Comparison of ENCODE assay signal across 7 mouse cellular contexts in genomic region chr15:85582356-85582910, GRCm38 (mm10). TPM values are rescaled to one million over a fixed set of nuclear protein-coding genes. Genes with fewer than 3 reads are reported as not detected.
A peak's percentile ranks its signal among the peaks of the same experiment; 100 is the strongest.
DNase-seq lines count a peak whose midpoint lies in the region; ATAC-seq lines count a peak whose summit lies in the region.

Gene Wnt7b, minus strand, starts transcription at chr15:85582473.

- WGBS in lung, embryonic 16.5 days: 7% methylated on average over 19 of the region's 19 CpGs
- WGBS in forebrain, embryonic 16.5 days: 2% methylated on average over 19 of the region's 19 CpGs

- ATAC-seq in lung, embryonic 16.5 days (ENCODE audit: low read depth): no peak
- no peak for ATAC-seq in forebrain, embryonic 16.5 days
- ATAC-seq in erythroblast, adult 5-6 weeks (replicated peaks; ENCODE audit: low FRiP score, poor library complexity, severe bottlenecking): no peak

- no peak for DNase-seq in lung, postnatal 36 days
- no peak for DNase-seq in left cerebral cortex, postnatal 4 days
- DNase-seq in retina, embryonic 14.5 days (ENCODE audit: low spot score): peak; percentile 35
- DNase-seq in gastrocnemius, adult 8-10 months (ENCODE audit: low spot score in 2 of 2): no peak

- peaks cover 4% of the 10 kb centered on the region; the same call in 1 of the 2 replicates for H3K9me3 ChIP-seq in lung, embryonic 16.5 days (ENCODE audit: control insufficient read depth, low read length)
- no peaks in the 10 kb centered on the region for H3K9me3 ChIP-seq in forebrain, embryonic 16.5 days (ENCODE audit: control insufficient read depth, low read length)

- peak within 1 kb of the TSS; percentile 74 for H3K4me2 ChIP-seq in lung, embryonic 16.5 days (ENCODE audit: low read depth, low read length)
- H3K4me2 ChIP-seq in forebrain, embryonic 16.5 days (ENCODE audit: low read length): peak within 1 kb of the TSS; percentile 96

- H3K4me3 ChIP-seq in lung, embryonic 16.5 days (ENCODE audit: low read length): peak within 1 kb of the TSS; percentile 64
- peak within 1 kb of the TSS; percentile 70 for H3K4me3 ChIP-seq in forebrain, embryonic 16.5 days (replicated peaks; ENCODE audit: low read length)

- intact Hi-C loops in left cerebral cortex, postnatal 4 days (cut with DNase I): loop anchor here (2.0 to 5.0 kb wide), 4 partner anchors 120 to 316 kb away; no protein-coding TSS in a partner anchor

- H3K27me3 ChIP-seq in lung, embryonic 16.5 days (ENCODE audit: control insufficient read depth, insufficient read depth, low read depth, low read length): peaks cover 56% of the 10 kb centered on the region
- H3K27me3 ChIP-seq in forebrain, embryonic 16.5 days (replicated peaks; ENCODE audit: control insufficient read depth, insufficient read depth, low read length): peaks cover 24% of the 10 kb centered on the region

- no peaks in the 10 kb centered on the region for H3K36me3 ChIP-seq in lung, embryonic 16.5 days (ENCODE audit: control insufficient read depth, insufficient read depth, low read length)
- no peaks in the 10 kb centered on the region for H3K36me3 ChIP-seq in forebrain, embryonic 16.5 days (ENCODE audit: control insufficient read depth, insufficient read depth)

- peak within 1 kb of the TSS; percentile 75 for H3K9ac ChIP-seq in lung, embryonic 16.5 days (ENCODE audit: low read length)
- H3K9ac ChIP-seq in forebrain, embryonic 16.5 days (replicated peaks; ENCODE audit: low read depth, low read length): peak within 1 kb of the TSS; percentile 75

- H3K4me1 ChIP-seq in lung, embryonic 16.5 days (replicated peaks; ENCODE audit: control insufficient read depth, insufficient read depth, low read length): peaks cover 6% of the 10 kb centered on the region; the same call in 1 of the 2 replicates
- H3K4me1 ChIP-seq in forebrain, embryonic 16.5 days (replicated peaks; ENCODE audit: control insufficient read depth, insufficient read depth, low read length): peaks cover 43% of the 10 kb centered on the region

- H3K27ac ChIP-seq in lung, embryonic 16.5 days (ENCODE audit: low read length): peak within 1 kb of the TSS; percentile 88
- H3K27ac ChIP-seq in forebrain, embryonic 16.5 days (ENCODE audit: low read length): peak within 1 kb of the TSS; percentile 41

RNA-seq across cellular contexts. Expression of gene Wnt7b, which starts in this region (rescaled TPM):
- polyA plus RNA-seq in lung, embryonic 16.5 days (2015; fragmentation: Nextera tagmentation; extraction: Ambion mirVana): 40.2 and 44.8 TPM in 2 replicates
- 110 and 125 TPM in 2 replicates for polyA plus RNA-seq in forebrain, embryonic 16.5 days (2015; fragmentation: Nextera tagmentation; extraction: Ambion mirVana)
- total RNA-seq in left cerebral cortex, postnatal 4 days (2021): 10 to 100 TPM; 65.6 to 67.5 TPM
- under 1 TPM in 1 of 4 experiments, not detected in 3; 0.19 TPM for total RNA-seq in gastrocnemius, adult 8-10 months (2022)
- total RNA-seq in erythroblast, adult 5-6 weeks (2015; ENCODE audit: low replicate concordance): not detected in 2 replicates
- not detected in 2 replicates for total RNA-seq in erythroblast, adult 5-6 weeks (2017; ENCODE audit: low replicate concordance)

Comparison
In these comparisons a context has a peak if more than half of its experiments do, and no peak if none do; other contexts are left out.
1. RNA of gene Wnt7b (total RNA-seq): 65.6 to 67.5 TPM in left cerebral cortex, postnatal 4 days; 0.19 TPM in gastrocnemius, adult 8-10 months and not detected in erythroblast, adult 5-6 weeks; every median in the first group is over 10 times any median in the second.